Mouse (Mus musculus) kidney, postnatal 25 days (tissue): ENCODE data around the gene Sept9.
A peak's percentile ranks its signal among the peaks of the same experiment; 100 is the strongest.

Source experiments
- DNase-seq, 2 experiments: peaks; one replicate each; pipeline ENCODE4 v3.0.0; 2021; ENCODE audit warnings: mixed read lengths in 2 of 2

Sept9 gene

DNA sequence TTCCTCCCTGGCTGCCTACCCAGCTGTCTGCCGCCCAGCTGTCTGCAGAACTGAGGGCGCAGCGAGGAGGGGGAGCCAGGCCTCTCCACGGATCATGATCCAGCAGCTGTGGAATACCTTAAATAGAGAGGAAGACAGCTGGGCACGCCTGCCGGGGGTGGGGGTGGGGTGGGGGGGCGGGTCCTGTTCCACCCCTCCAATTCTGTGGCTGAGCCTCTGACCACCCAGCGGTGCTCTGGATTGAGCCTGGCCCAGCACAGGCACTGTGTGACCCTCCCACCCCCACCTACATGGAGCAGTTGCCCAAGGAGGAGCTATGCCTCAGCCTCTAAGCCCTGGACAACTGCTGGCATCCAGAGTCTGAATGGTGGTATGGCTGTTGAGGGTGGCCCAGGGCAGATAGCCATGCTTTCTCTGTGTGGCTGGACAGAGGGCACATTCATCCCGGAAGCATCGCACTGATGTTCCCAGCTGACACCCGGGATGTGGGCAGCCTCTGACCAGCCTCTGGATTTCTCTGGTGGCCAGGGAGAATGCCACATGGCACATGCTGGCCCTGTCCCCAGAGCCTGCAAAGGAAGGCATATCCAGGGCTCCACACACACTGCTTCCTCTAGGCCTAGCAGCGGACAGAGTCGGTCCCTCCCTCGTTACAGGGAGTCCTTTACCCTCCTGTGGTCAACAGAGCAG lies 97.2 kb downstream of the Sept9 start:
- DNase-seq = no peak

GRCm38 (mm10) chr11:117297190-117297829 lies 97.8 kb downstream of the Sept9 start:
- no peak for DNase-seq

DNA sequence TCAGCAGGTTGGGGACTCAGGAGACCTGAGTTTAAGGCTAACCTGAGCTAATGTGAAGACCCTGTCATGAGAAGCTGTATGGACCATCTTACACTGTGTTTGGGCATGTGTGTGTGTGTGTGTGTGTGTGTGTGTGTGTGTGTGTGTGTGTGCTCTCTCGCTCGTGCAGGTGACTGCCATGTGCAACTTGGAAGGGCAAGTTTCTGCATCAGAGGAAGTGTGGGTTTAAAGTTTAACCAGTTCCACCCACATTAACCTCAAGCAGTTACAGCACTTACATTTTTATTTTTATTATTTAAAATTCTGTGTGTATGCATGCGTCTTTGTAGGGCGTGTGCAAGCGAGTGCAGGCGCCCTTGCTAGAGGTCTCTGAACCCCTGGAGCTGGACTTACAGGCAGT lies 100.3 kb downstream of the Sept9 start:
- peak in 1 of 2 experiments; percentile 43 for DNase-seq

DNA sequence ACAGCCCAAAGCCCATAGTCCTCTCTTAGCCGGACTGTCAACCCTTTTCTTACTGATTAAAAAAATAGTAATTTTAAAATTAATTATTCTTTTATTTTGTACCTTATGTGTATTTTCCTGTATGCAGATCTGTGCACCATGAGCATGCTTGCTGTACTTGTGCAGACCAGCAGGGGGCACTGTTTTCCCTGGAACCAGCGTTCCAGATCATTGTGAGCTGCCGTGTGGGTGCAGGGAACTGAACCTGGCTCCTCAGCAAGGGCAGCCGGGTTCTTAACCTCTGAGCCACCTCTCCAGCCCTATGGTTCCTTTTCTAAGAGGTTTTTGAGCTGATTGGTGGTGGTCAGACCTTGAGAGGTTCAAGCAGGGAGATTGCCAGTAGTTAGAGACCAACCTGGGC lies 101.3 kb downstream of the Sept9 start:
- DNase-seq = no peak

GRCm38 (mm10) chr11:117301716-117302115 lies 102.3 kb downstream of the Sept9 start:
- no peak for DNase-seq

- DNase-seq = no peak
Measured at GRCm38 (mm10) chr11:117302371-117302770, 102.9 kb downstream of the Sept9 start.

DNA sequence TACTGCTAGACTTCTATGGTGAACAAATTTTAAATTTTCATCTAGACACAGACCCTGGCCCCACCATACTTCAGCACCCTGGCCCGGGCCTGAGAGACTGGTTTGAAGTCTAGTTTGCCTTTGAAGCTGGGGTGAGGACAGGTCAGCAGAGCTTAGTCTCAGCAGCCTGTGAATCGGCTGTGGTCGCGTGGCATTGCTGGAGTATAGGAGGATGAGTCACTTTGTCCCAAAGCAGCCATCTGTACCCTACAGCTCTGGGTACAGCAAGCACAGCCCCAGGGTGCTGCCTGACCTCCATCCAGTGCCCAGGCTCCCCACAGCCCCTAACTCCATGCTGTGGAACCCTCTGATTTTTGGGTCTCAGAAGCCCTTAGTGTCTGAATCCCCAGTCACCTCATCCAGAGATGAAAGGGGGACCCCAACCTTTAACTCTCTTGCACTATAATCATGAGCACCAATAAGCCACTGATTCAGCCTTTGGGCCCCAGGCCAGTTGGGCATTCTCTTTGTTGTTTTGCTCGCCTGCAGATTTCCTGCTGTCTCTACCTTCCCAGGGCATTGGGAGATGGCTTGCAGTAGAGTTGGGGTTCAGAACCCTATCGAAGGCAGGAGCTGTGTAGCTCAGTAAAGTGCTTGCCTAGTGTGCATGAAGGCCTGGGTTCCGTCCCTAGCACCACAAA lies 106.2 kb downstream of the Sept9 start:
- DNase-seq = no peak

DNA sequence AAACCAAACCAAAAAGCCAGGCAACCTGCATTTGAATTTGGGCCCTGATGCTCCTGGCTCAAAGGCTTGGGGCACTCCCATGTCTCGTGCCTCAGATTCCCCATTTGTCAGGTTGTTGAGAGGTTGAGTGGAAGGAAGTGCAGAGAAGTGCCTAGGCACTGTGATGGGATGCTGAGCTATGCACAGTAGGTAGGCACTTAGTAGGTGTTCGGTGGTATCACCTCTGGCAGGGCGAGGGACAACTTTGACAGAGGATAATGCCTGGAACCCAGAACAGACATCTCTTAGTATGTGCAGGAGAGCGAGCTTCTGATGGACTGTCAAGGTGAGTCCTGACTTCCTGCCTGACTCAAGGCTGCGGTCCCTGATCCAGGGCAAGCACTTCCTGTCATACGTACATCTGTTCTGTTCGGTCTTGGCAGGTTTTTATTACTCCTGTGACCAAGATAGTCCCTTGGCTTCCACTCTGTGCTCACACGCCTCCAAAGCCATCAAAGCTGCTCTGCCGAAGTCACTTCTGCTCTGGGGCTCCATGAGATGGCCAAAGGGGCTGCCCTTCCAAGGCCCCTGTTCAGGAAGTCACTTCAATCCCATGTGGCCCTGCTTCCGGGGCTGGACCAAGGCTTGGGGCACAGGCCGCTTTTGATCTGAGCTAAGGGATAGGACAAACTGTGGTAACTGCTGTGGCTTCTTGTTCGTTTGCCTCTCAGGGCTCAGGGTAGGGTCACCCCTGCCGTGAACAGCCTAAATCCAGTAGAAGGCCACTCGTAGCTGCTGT lies 107.0 kb downstream of the Sept9 start:
- peak in 1 of 2 experiments; percentile 65 for DNase-seq

GRCm38 (mm10) chr11:117307895-117308786 lies 108.7 kb downstream of the Sept9 start:
- peak; percentile 60 to 78 for DNase-seq

DNA sequence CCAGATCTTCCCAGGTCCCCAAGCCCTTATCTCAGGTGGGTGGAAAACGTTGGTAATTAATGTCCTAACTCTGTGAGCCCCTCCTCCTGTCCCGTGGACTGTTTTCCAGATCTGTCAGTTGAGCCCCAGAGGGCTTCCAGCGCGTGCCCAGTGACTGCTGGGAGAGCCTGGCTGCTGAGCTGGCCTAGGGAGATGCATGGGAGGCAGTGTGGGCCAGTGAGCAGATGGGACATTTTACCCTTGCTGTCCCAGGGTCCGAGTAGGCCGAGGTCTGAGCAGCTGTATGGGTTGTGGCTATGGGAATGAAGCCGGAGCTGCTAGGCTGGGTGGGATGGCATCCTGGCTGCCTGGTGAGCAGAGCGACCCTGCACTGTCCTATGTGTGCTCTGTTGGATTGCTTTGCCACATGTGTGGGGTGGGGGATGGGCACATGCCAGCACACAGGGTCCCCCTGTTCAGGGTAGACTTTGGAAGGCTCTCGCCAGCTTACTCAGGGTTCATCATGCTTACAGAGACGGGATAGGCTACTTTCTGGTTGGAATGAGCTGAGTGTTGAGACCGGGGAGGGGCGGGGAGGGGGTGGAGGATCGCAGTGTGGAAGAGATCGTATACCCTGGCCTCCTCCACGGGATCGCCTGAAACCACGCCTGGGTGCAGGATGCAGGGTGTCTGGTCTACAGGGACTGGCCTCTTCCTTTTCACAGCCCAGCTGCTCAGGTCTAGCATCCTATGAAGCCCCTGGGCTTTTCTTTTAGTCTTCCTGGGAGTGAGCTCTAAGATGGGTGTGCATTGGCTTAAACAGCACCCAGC lies 109.9 kb downstream of the Sept9 start:
- DNase-seq = no peak

- DNase-seq = no peak
Measured at GRCm38 (mm10) chr11:117309918-117310287, 110.4 kb downstream of the Sept9 start.

GRCm38 (mm10) chr11:117310341-117311107 lies 111.1 kb downstream of the Sept9 start:
- no peak for DNase-seq

DNA sequence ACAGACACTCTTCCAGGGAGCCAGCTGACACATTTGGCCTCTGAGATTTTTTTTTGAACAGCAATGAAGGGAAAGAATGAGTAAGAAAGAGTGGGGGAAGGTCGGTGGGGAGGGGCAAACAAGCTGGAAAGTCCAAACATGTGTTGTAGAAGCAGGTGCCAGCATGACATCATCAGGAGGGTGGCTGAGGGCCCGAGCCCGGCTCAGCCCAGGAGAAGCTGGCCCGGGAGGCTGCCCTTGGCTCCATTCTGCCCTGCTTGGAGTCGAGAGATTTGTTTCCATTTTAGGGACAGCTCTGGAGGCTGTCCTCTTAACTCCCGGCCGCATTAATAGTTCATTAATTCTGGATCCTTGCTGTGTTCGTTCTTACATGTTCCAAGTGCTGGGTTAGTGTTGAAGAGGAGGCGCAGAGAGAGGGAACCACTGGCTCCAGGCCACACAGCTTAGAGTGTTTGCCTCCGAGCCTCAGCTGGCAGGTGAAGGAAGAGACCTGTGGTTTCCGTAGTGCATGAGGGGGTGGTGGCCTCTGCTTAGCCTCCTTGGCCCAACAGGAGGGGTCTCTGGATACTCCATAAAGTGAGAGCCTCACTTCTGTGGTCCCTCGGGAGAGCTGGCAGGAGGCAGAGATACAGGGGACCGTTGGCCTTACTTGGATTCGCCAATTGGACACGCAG lies 111.8 kb downstream of the Sept9 start:
- DNase-seq = peak; percentile 43 to 76

DNA sequence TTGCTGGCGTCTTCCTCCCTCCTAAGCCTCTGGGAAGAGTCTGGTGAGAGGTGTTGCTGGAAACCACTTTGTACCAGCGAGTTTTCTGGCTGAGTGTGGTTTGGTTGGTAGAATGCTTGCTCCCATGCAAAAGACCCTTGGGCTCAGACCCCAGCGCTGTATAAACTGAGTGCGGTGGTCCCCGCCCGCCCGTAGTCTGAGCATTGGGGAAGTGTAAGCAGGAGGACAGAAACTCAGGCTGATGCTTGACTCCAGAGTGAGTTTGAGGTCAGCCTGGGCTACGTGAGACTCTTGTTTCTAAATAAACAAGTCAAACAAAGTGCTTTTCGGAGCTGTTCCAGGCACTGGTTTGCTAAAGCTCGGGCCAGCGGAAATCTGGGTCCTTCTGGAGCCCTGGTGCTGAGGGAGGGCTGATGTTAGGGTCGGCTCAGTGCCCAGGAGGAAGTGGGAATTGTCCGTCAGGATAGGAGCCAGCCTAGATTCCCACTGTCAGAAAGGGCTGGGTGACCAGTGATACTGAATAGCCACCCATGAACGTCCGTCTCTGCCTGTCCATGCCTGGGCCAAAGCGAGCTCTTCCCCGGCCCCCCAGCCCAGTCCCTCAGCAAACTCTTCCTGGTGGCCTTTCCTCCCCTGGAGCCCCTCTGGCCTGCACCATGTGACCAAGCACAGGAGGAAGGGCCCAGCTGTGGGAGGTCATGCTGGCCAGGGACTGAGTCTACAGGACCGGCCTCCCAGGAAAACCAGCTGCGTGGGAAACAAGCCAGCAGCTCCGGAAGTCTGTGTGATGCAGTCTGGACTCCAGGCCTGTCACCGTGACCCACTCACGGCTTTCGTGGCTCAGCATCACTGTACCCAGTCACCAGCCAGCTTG lies 112.8 kb downstream of the Sept9 start:
- peak; percentile 85 to 90 for DNase-seq

GRCm38 (mm10) chr11:117312936-117313335 lies 113.5 kb downstream of the Sept9 start:
- peak; percentile 64 to 75 for DNase-seq

GRCm38 (mm10) chr11:117313446-117313845 lies 114.0 kb downstream of the Sept9 start:
- DNase-seq = no peak

GRCm38 (mm10) chr11:117314026-117314425 lies 114.6 kb downstream of the Sept9 start:
- DNase-seq = no peak

- DNase-seq = no peak
Measured at GRCm38 (mm10) chr11:117314520-117314919, 115.1 kb downstream of the Sept9 start.

DNA sequence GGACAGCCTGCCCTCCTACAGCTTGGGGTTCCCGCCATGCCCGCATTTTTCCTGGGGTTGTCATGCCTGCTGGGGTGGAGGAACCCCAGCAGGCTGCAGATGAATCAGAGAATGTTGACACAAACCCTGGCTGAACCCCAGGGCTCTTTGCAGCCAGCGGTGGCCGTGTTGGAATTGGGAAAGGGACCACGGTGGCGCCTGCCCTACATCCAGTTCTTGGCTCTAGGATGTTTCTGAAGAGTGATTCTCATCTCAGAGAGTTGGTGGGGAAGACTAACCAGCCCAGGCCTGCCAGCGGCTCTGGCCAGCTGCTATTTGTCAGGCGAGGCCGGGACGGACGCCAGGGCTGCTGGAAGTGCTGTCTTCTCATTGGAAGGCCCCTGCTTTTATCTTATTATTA lies 115.8 kb downstream of the Sept9 start:
- peak; percentile 69 to 72 for DNase-seq
